Mouse (Mus musculus): Measurements from ENCODE around the gene Bcar3. TPM values are rescaled to one million over a fixed set of nuclear protein-coding genes. Genes with fewer than 3 reads are reported as not detected.

Gene Bcar3
- total and polyA plus RNA-seq, 2 experiments from 2014 or later = 7.3 to 11.4 TPM

DNA sequence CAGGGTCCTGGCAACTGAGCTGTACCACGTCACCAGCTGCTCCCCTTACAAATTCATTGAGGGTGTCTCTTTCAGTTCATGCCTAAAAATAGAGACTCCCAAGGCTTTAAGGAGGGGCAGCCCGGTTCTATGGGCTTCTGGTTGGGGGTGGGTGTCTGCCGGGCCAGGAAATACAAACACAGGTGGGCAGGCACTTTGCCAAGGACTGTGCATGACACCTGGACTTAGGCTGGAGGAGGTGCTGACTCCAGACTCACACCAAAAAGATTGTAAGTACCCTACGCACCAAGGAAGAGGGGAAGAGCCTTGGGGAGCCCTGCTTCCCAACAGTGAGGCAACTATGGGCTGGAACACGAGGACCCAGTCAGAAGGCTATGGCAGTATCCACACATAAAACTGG is 44.1 kb downstream of the Bcar3 start:
- Histone ChIP-seq H3K27me3 (ENCODE audit: insufficient read depth, low read length) (no peaks in the 10 kb centered on the region), H3K9me3 (ENCODE audit: low read length) (no peaks in the 10 kb centered on the region), H3K4me2 (ENCODE audit: low read depth) (no peak overlapping the region), H3K36me3 (ENCODE audit: insufficient read depth) (no peaks in the 10 kb centered on the region), H3K9ac (no peak overlapping the region), H3K27ac (ENCODE audit: low read depth, low read length) (no peak overlapping the region), H3K4me3 (ENCODE audit: low read depth, low read length) (no peak overlapping the region), H3K4me1 (ENCODE audit: insufficient read depth) (no peaks in the 10 kb centered on the region)
- DNase-seq (no peak), ATAC-seq (no peak)
- WGBS = 65% methylated on average over 5 of the region's 5 CpGs
- no peak for TF ChIP-seq CTCF (IDR thresholded peaks at IDR 0.05; ENCODE audit: low read depth)

DNA sequence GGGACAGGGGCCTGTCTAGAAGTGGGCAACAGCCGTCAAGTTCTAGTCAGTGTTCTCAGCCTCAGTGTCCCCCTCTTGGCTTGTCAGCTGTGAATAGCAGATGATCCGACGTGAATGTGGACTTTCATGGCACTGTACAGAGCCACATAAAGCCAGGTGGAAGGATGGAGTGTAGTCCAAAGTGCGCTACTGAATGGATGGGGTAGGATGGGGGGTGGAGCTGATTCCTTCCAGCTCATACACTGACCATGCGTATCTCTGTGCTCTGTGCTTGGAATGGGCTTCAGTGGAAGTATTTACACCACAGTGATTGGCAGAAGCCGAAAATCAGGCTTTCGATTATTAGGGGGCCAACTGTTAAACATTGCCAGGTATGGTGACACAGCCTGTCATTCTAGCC is 45.0 kb downstream of the Bcar3 start:
- no peaks in the 10 kb centered on the region for H3K9me3 ChIP-seq (ENCODE audit: low read length)
- WGBS = 95% methylated on average over 7 of the region's 7 CpGs
- no peak overlapping the region for H3K4me2 ChIP-seq (ENCODE audit: low read depth)
- no peaks in the 10 kb centered on the region for H3K36me3 ChIP-seq (ENCODE audit: insufficient read depth)
- no peak for TF ChIP-seq CTCF (IDR thresholded peaks at IDR 0.05; ENCODE audit: low read depth)
- H3K4me3 ChIP-seq (ENCODE audit: low read depth, low read length) = no peak overlapping the region
- H3K27me3 ChIP-seq (ENCODE audit: insufficient read depth, low read length) = no peaks in the 10 kb centered on the region
- no peak overlapping the region for H3K9ac ChIP-seq
- no peak overlapping the region for H3K27ac ChIP-seq (ENCODE audit: low read depth, low read length)
- DNase-seq (no peak), ATAC-seq (no peak)
- H3K4me1 ChIP-seq (ENCODE audit: insufficient read depth) = no peaks in the 10 kb centered on the region

DNA sequence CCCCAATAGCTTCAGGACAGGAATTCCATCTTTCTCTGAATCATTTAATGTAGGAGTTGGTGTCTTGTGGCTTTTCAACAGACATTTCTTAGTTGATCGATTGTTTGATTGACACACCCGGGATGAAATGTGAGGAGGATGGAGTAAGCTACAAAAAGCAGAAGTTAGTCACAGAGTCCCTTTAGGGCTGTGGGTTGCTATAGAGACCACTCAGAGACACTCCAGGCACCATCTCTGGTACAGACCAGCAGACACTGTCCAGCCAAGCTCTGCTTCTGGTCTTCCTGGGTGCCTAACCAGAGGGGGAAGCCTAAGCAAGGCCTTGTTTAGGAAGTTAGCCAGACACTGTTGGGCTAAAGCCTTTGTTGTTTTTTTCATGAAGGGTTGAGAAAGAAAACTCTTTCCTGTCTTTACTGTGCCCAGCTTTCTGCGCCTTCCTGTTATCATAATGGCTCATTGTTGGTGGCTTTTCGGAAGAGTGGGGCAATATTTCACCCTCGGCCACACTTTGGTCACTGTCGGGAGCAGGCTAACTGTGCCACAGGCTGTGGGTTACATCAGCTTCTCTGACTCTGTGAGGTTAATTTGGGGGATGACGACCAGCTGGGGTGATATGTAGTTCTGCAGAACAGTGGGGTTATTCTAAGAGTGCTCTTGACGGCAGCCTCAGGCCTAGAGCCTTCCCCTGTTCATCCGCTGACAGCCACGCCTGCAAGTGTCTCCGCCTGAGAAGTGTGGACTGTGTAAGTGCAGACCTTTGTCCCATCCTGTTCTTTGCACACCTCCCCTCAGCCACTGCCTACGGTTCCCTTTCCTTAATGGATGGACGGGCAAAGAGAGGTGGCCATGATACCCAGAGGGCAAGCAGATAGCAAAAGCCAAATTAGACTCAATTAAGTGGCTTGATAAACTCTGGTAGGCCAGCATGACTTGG is 46.5 kb downstream of the Bcar3 start:
- 84% methylated on average over 13 of the region's 13 CpGs for WGBS

DNA sequence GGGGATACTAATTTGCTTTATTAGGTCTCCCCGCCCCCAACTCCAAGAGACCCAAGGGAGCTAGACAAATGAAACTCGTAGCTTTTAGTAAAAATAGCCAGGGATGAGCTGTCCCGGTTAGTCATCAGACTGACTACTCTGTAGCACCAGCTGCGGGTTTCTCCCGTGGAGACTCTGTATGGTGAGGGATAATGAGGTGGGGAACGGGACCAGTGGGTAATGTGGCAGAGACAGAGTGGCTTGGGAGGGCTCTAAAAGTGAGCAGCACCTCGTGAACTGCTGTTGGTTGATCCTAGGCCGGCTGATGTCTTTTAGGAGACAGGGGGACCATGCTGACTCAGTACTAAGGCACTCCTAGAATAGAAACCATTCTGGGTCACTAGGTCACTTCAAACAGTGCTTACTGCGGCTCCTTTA is 49.5 kb downstream of the Bcar3 start:
- no peak overlapping the region for H3K27ac ChIP-seq (ENCODE audit: low read depth, low read length)
- DNase-seq (no peak), ATAC-seq (no peak)
- no peak overlapping the region for H3K9ac ChIP-seq
- no peak overlapping the region for H3K4me2 ChIP-seq (ENCODE audit: low read depth)
- 70% methylated on average over 9 of the region's 9 CpGs for WGBS
- H3K9me3 ChIP-seq (ENCODE audit: low read length) = no peaks in the 10 kb centered on the region
- no peaks in the 10 kb centered on the region for H3K36me3 ChIP-seq (ENCODE audit: insufficient read depth)
- H3K4me3 ChIP-seq (ENCODE audit: low read depth, low read length) = no peak overlapping the region
- no peaks in the 10 kb centered on the region for H3K27me3 ChIP-seq (ENCODE audit: insufficient read depth, low read length)
- no peak for TF ChIP-seq CTCF (IDR thresholded peaks at IDR 0.05; ENCODE audit: low read depth)
- H3K4me1 ChIP-seq (ENCODE audit: insufficient read depth) = no peaks in the 10 kb centered on the region

More for the DNA sequence above, 46.5 kb downstream of the Bcar3 start:
- Histone ChIP-seq H3K9ac (no peak overlapping the region), H3K4me3 (ENCODE audit: low read depth, low read length) (no peak overlapping the region), H3K9me3 (ENCODE audit: low read length) (no peaks in the 10 kb centered on the region), H3K36me3 (ENCODE audit: insufficient read depth) (no peaks in the 10 kb centered on the region), H3K4me2 (ENCODE audit: low read depth) (no peak overlapping the region), H3K27me3 (ENCODE audit: insufficient read depth, low read length) (no peaks in the 10 kb centered on the region), H3K27ac (ENCODE audit: low read depth, low read length) (no peak overlapping the region), H3K4me1 (ENCODE audit: insufficient read depth) (no peaks in the 10 kb centered on the region)
- no peak for DNase-seq
- no peak for ATAC-seq
- no peak for TF ChIP-seq CTCF (IDR thresholded peaks at IDR 0.05; ENCODE audit: low read depth)

DNA sequence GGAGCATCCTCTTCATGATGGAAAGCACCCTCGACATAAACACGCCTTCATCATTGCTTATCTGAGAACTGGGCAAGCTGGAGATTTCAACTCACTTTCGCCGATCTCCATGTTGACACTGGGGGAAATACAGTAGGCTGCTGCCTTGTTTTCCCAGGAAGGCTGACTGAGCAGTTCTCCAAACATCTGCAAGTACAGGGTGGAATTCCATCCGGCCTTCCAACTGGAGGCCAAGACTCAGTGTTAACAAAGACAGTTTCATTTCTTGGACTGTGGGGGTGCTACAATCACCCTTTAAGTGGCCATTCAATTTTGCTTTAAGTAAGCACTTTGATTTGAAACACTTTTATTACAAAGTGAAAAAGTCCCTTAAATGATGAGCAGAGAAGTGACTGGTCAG is 50.4 kb downstream of the Bcar3 start:
- no peak overlapping the region for H3K4me2 ChIP-seq (ENCODE audit: low read depth)
- 87% methylated on average over 5 of the region's 5 CpGs for WGBS
- H3K27me3 ChIP-seq (ENCODE audit: insufficient read depth, low read length) = no peaks in the 10 kb centered on the region
- ATAC-seq (no peak), DNase-seq (no peak)
- no peak overlapping the region for H3K27ac ChIP-seq (ENCODE audit: low read depth, low read length)
- TF ChIP-seq CTCF (IDR thresholded peaks at IDR 0.05; ENCODE audit: low read depth) = no peak
- no peaks in the 10 kb centered on the region for H3K36me3 ChIP-seq (ENCODE audit: insufficient read depth)
- no peak overlapping the region for H3K4me3 ChIP-seq (ENCODE audit: low read depth, low read length)
- no peaks in the 10 kb centered on the region for H3K9me3 ChIP-seq (ENCODE audit: low read length)
- H3K9ac ChIP-seq = no peak overlapping the region
- H3K4me1 ChIP-seq (ENCODE audit: insufficient read depth) = no peaks in the 10 kb centered on the region

DNA sequence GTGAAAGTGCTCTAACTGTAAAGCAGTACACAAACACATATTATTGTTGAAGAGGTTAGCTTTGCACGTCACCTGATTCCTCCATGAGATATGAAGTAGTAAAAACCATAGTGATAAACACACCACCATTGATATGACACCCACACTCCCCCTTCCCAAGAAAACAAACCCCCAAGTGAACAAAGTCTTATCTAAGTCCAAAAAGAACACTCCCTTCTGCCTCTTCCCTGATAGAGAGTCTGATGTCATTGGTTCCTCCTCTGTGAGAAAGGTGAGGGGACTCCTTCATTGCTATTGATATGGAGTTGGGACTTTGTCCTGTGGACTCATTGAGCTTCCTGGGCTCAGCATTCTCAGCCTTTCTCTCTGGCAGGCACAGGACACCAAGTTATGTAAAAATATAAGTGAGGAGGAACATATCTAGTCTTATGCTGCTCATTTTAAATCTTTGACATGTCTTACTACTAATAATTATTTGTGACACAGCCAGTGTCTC is 52.1 kb downstream of the Bcar3 start:
- no peak for TF ChIP-seq CTCF (IDR thresholded peaks at IDR 0.05; ENCODE audit: low read depth)
- H3K9me3 ChIP-seq (ENCODE audit: low read length) = no peaks in the 10 kb centered on the region
- no peak overlapping the region for H3K9ac ChIP-seq
- ATAC-seq (no peak), DNase-seq (no peak)
- H3K4me3 ChIP-seq (ENCODE audit: low read depth, low read length) = no peak overlapping the region
- no peaks in the 10 kb centered on the region for H3K27me3 ChIP-seq (ENCODE audit: insufficient read depth, low read length)
- no peaks in the 10 kb centered on the region for H3K36me3 ChIP-seq (ENCODE audit: insufficient read depth)
- no peak overlapping the region for H3K27ac ChIP-seq (ENCODE audit: low read depth, low read length)
- no peaks in the 10 kb centered on the region for H3K4me1 ChIP-seq (ENCODE audit: insufficient read depth)
- H3K4me2 ChIP-seq (ENCODE audit: low read depth) = no peak overlapping the region
- WGBS = 87% methylated on average over 1 of the region's 1 CpGs

DNA sequence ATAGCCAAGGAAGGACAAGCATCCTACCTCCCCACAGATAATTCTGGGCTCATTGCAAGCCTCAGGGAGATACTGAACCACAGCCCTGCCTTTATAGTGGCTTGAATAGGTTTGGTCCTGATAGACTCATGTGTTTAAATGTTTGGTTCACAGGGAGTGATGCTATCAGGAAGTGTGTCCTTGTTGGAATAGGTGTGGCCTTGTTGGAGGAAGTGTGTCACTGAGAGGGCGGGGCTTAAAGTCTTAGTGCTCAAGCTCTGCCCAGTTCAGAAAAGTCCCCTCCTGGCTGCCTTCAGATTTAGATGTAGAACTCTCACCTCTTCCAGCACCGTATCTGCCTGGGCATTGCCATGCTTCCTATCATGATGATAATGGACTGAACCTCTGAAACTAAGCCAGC is 52.7 kb downstream of the Bcar3 start:
- no peaks in the 10 kb centered on the region for H3K36me3 ChIP-seq (ENCODE audit: insufficient read depth)

More for the DNA sequence above, 52.7 kb downstream of the Bcar3 start:
- no peak overlapping the region for H3K27ac ChIP-seq (ENCODE audit: low read depth, low read length)
- H3K27me3 ChIP-seq (ENCODE audit: insufficient read depth, low read length) = no peaks in the 10 kb centered on the region
- H3K9ac ChIP-seq = no peak overlapping the region
- no peak overlapping the region for H3K4me3 ChIP-seq (ENCODE audit: low read depth, low read length)
- no peak for TF ChIP-seq CTCF (IDR thresholded peaks at IDR 0.05; ENCODE audit: low read depth)
- no peaks in the 10 kb centered on the region for H3K9me3 ChIP-seq (ENCODE audit: low read length)
- no peaks in the 10 kb centered on the region for H3K4me1 ChIP-seq (ENCODE audit: insufficient read depth)
- WGBS = 98% methylated on average over 2 of the region's 2 CpGs
- DNase-seq = no peak
- ATAC-seq = no peak
- H3K4me2 ChIP-seq (ENCODE audit: low read depth) = no peak overlapping the region
